Mouse (Mus musculus): ENCODE results near the gene Olfr370.
"Not testable (repeated sequence)": the region's sequence is repeated elsewhere in the genome, so short reads cannot be mapped to it uniquely, and the experiment has no call there.

Olfr370 gene

GRCm38 (mm10) chr8:83535736-83536135, at the start of gene Olfr370:
TSS of gene Olfr370 (plus strand) at chr8:83535780.
- no peak for DNase-seq

GRCm38 (mm10) chr8:83511696-83512095, 23.9 kb upstream of the Olfr370 start:
- no peak for DNase-seq

- DNase-seq = no peak
Observed at GRCm38 (mm10) chr8:83520432-83520831, 15.1 kb upstream of the Olfr370 start.

- DNase-seq = not testable (repeated sequence)
Observed at GRCm38 (mm10) chr8:83520907-83521306, 14.7 kb upstream of the Olfr370 start.

GRCm38 (mm10) chr8:83521310-83521709, 14.3 kb upstream of the Olfr370 start:
- no peak for DNase-seq

GRCm38 (mm10) chr8:83534802-83535201, 778 bp upstream of the Olfr370 start:
- no peak for DNase-seq

- no peak for DNase-seq
Observed at GRCm38 (mm10) chr8:83562669-83563068, 27.1 kb downstream of the Olfr370 start.

GRCm38 (mm10) chr8:83563246-83563645, 27.7 kb downstream of the Olfr370 start:
- DNase-seq = no peak

GRCm38 (mm10) chr8:83565731-83566375, 30.3 kb downstream of the Olfr370 start:
- no peak for DNase-seq

GRCm38 (mm10) chr8:83566469-83567395, 31.2 kb downstream of the Olfr370 start, which contains the start of gene Ndufb7:
TSS of gene Ndufb7 (plus strand) at chr8:83566671.
- peak; percentile 99 for DNase-seq

GRCm38 (mm10) chr8:83567668-83568067, 32.1 kb downstream of the Olfr370 start:
- DNase-seq = no peak

- DNase-seq = no peak
Observed at GRCm38 (mm10) chr8:83568128-83568527, 32.5 kb downstream of the Olfr370 start.

GRCm38 (mm10) chr8:83568755-83569154, 33.2 kb downstream of the Olfr370 start:
- no peak for DNase-seq

- DNase-seq = no peak
Observed at GRCm38 (mm10) chr8:83569165-83569564, 33.6 kb downstream of the Olfr370 start.

- DNase-seq = no peak
Observed at GRCm38 (mm10) chr8:83570272-83571000, 34.9 kb downstream of the Olfr370 start.

- not testable (repeated sequence) for DNase-seq
Observed at GRCm38 (mm10) chr8:83571001-83571340, 35.4 kb downstream of the Olfr370 start.

GRCm38 (mm10) chr8:83571791-83572190, 36.2 kb downstream of the Olfr370 start:
- no peak for DNase-seq

- DNase-seq = no peak
Observed at GRCm38 (mm10) chr8:83572246-83572812, 36.7 kb downstream of the Olfr370 start.

- DNase-seq = peak; percentile 8
Observed at GRCm38 (mm10) chr8:83573140-83573875, 37.7 kb downstream of the Olfr370 start.

GRCm38 (mm10) chr8:83574631-83575315, 39.2 kb downstream of the Olfr370 start:
- DNase-seq = no peak

All from right cerebral cortex, postnatal 14 days (tissue).